Mouse (Mus musculus): Measurements from ENCODE around the gene Bckdhb. TPM values are rescaled to one million over a fixed set of nuclear protein-coding genes. Genes with fewer than 3 reads are reported as not detected.

The Bckdhb gene
- total and polyA plus RNA-seq, 3 experiments = 10.6 to 20.3 (median 12.0) TPM

DNA sequence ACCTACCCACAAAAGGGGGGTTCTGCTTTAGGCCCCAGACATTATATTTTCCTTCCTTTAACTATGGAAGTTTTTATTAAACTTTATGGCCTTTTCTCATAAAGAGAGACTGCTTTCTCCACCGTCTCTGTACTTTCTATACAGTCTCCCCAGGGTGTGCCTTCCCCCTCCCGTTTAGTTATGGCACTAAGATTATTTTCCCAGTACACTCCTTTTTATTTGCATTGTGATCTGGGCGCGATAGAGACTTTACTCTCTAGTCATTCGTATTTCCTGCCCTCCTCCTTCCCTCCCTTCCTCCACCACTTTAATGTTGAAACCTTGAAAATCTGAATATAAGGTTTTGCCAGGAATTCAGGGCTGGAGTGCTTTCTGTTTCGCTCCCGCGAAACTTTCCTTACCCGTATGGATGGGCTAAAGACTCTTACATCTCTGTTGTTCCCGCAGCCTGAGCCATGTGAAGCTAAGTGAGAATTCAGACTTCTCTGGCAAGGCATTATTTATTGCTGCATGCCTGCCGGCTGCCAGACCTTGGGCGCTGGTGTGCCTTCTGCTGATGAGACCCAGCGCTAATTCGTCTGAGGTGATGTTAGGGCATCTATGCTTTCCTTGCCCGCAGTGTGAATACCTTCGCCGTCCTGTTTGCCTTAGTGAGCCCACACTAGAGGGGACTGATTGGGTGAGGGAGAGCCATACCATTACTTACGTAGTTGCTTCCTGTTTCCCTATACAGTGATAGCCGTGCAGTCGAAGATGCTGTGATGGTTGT is 182.3 kb downstream of the Bckdhb start:
- Histone ChIP-seq H3K9ac (ENCODE audit: insufficient read depth, low read depth) (no peak overlapping the region), H3K4me2 (ENCODE audit: insufficient read depth, low read depth, poor library complexity, severe bottlenecking) (no peak overlapping the region), H3K9me3 (replicated peaks; ENCODE audit: low read length) (no peaks in the 10 kb centered on the region), H3K36me3 (replicated peaks in 1 of 2; ENCODE audit: control insufficient read depth in 1 of 2, insufficient read depth in 1 of 2, low read length in 1 of 2) (no peaks in the 10 kb centered on the region), H3K4me1 (ENCODE audit: control insufficient read depth in 1 of 2, insufficient read depth in 2 of 2) (peaks cover 5 to 38% of the 10 kb centered on the region in 2 experiments), H3K27me3 (replicated peaks) (no peaks in the 10 kb centered on the region), H3K27ac (ENCODE audit: insufficient read depth, low read depth) (no peak overlapping the region), H3K4me3 (replicated peaks in 1 of 3; ENCODE audit: low read depth in 2 of 3, low read length in 2 of 3, poor library complexity in 1 of 3) (no peak overlapping the region), H3K79me2 (replicated peaks; ENCODE audit: control insufficient read depth, extremely low read depth, insufficient read depth, poor library complexity, severe bottlenecking) (no peaks in the 10 kb centered on the region)
- dilution Hi-C loops (cut with MboI; ENCODE audit: extremely low pct_ligation_motif_present, extremely low pct_unique_long_range_greater_than_20kb, low sequenced_read_pairs) (no loop called here), in situ Hi-C loops (cut with MboI; ENCODE audit: low pct_ligation_motif_present, low pct_unique_long_range_greater_than_20kb, low sequenced_read_pairs) (no loop called here)
- DNase-seq (ENCODE audit: extremely low read depth) = no peak
- TF ChIP-seq SIN3A (IDR thresholded peaks at IDR 0.05; ENCODE audit: low read length) = no peak
- no peak for TF ChIP-seq MEF2A (IDR thresholded peaks at IDR 0.05; ENCODE audit: borderline replicate concordance, low read depth, low read length)
- no peak for TF ChIP-seq HCFC1 (IDR thresholded peaks at IDR 0.05; ENCODE audit: low read depth, low read length)
- TF ChIP-seq POLR2AphosphoS2 (IDR thresholded peaks at IDR 0.05; ENCODE audit: low read depth, low read length) = no peak
- TF ChIP-seq MXI1 (IDR thresholded peaks at IDR 0.05; ENCODE audit: low read depth, low read length) = no peak
- TF ChIP-seq ETS1 (conservative IDR thresholded peaks at IDR 0.05; ENCODE audit: low read depth, low read length) = no peak
- TF ChIP-seq UBTF (IDR thresholded peaks at IDR 0.05; ENCODE audit: low read depth, low read length) = no peak
- no peak for TF ChIP-seq MYC (IDR thresholded peaks at IDR 0.05; ENCODE audit: low read depth, low read length)
- TF ChIP-seq GABPA (IDR thresholded peaks at IDR 0.05; ENCODE audit: insufficient replicate concordance, low read depth, low read length) = no peak
- TF ChIP-seq TBP (conservative IDR thresholded peaks at IDR 0.05; ENCODE audit: low read depth, low read length) = no peak
- TF ChIP-seq MAZ (IDR thresholded peaks at IDR 0.05; ENCODE audit: low read depth, low read length) = no peak
- TF ChIP-seq TCF12 (IDR thresholded peaks at IDR 0.05; ENCODE audit: low read depth, low read length) = no peak
- no peak for TF ChIP-seq IRF4 (IDR thresholded peaks at IDR 0.05; ENCODE audit: low read depth, low read length)
- no peak for TF ChIP-seq NRF1 (IDR thresholded peaks at IDR 0.05; ENCODE audit: low read depth, low read length)
- TF ChIP-seq CTCF (conservative IDR thresholded peaks at IDR 0.05 in 1 of 2, IDR thresholded peaks at IDR 0.05 in 1 of 2; ENCODE audit: low read depth in 2 of 2, low read length in 2 of 2) = no peak
- no peak for TF ChIP-seq CHD2 (IDR thresholded peaks at IDR 0.05; ENCODE audit: low read length)
- no peak for TF ChIP-seq USF1 (IDR thresholded peaks at IDR 0.05; ENCODE audit: low read depth, low read length)
- no peak for TF ChIP-seq SMC3 (IDR thresholded peaks at IDR 0.05; ENCODE audit: low read depth, low read length)

GRCm38 (mm10) chr9:84108534-84108933 is 183.6 kb downstream of the Bckdhb start:
- no peak for DNase-seq (ENCODE audit: extremely low read depth)
- TF ChIP-seq JUND (conservative IDR thresholded peaks at IDR 0.05; ENCODE audit: low read depth, low read length) (no peak), POLR2AphosphoS2 (IDR thresholded peaks at IDR 0.05; ENCODE audit: low read depth, low read length) (no peak), RCOR1 (conservative IDR thresholded peaks at IDR 0.05; ENCODE audit: low read depth, low read length) (no peak), UBTF (IDR thresholded peaks at IDR 0.05; ENCODE audit: low read depth, low read length) (no peak), E2F4 (IDR thresholded peaks at IDR 0.05; ENCODE audit: insufficient replicate concordance, low read depth, low read length) (no peak), NELFE (IDR thresholded peaks at IDR 0.05; ENCODE audit: low read depth, low read length) (no peak), SIN3A (IDR thresholded peaks at IDR 0.05; ENCODE audit: low read length) (no peak), IRF4 (IDR thresholded peaks at IDR 0.05; ENCODE audit: low read depth, low read length) (no peak), ETS1 (conservative IDR thresholded peaks at IDR 0.05; ENCODE audit: low read depth, low read length) (no peak)
- H3K27me3 ChIP-seq (replicated peaks) = no peaks in the 10 kb centered on the region

More at GRCm38 (mm10) chr9:84108534-84108933, 183.6 kb downstream of the Bckdhb start:
- H3K4me1 ChIP-seq (ENCODE audit: control insufficient read depth in 1 of 2, insufficient read depth in 2 of 2) = peaks cover 5 to 38% of the 10 kb centered on the region in 2 experiments
- no peak overlapping the region for H3K9ac ChIP-seq (ENCODE audit: insufficient read depth, low read depth)
- H3K79me2 ChIP-seq (replicated peaks; ENCODE audit: control insufficient read depth, extremely low read depth, insufficient read depth, poor library complexity, severe bottlenecking) = no peaks in the 10 kb centered on the region
- H3K36me3 ChIP-seq (replicated peaks in 1 of 2; ENCODE audit: control insufficient read depth in 1 of 2, insufficient read depth in 1 of 2, low read length in 1 of 2) = no peaks in the 10 kb centered on the region
- H3K4me3 ChIP-seq (replicated peaks in 1 of 3; ENCODE audit: low read depth in 2 of 3, low read length in 2 of 3, poor library complexity in 1 of 3) = no peak overlapping the region
- no peak overlapping the region for H3K4me2 ChIP-seq (ENCODE audit: insufficient read depth, low read depth, poor library complexity, severe bottlenecking)
- dilution Hi-C loops (cut with MboI; ENCODE audit: extremely low pct_ligation_motif_present, extremely low pct_unique_long_range_greater_than_20kb, low sequenced_read_pairs) = no loop called here
- H3K9me3 ChIP-seq (replicated peaks; ENCODE audit: low read length) = no peaks in the 10 kb centered on the region
- in situ Hi-C loops (cut with MboI; ENCODE audit: low pct_ligation_motif_present, low pct_unique_long_range_greater_than_20kb, low sequenced_read_pairs) = no loop called here
- H3K27ac ChIP-seq (ENCODE audit: insufficient read depth, low read depth) = no peak overlapping the region
